In the genomic region with DNA sequence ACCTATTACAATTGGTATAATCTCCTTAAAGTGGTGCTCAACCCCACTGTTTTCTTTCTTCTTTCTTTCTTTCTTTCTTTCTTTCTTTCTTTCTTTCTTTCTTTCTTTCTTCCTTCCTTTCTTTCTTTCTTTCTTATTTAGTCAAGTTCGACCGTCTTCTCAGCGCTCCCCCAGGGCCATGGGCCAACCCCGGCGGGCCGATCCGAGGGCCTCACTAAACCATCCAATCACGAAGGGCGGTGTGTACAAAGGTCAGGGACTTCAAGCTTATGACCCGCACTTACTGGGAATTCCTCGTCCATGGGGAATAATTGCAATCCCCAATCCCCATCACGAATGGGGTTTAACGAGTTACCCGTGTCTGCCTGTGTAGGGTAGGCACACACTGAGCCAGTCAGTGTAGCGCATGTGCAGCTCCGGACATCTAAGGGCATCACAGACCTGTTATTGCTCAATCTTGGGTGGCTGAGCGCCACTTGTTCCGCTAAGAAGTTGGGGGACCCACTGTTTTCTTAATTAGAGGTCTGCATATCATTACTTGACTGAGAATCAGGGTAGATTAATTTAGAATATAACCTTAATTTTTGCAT, we compare ENCODE assay signal across 9 mouse cellular contexts. TPM values are rescaled to one million over a fixed set of nuclear protein-coding genes. Genes with fewer than 3 reads are reported as not detected.
DNase-seq lines count a peak whose midpoint lies in the region; ATAC-seq and TF ChIP-seq lines count a peak whose summit lies in the region.
"Had no signal": no experiment of that assay in that cellular context is flagged by ENCODE, and none has a peak within 500 bp of the region (broad histone marks: within the 10 kb centered on the region; RNA-seq: fewer than 3 reads in every experiment).

No protein-coding gene starts in this region.

- no peak for TF ChIP-seq EP300 in liver, postnatal 0 days (IDR thresholded peaks at IDR 0.05; ENCODE audit: low read depth)

- H3K4me1 ChIP-seq in cerebellum, adult 2 months (ENCODE audit: control insufficient read depth, insufficient read depth, low read length): no peaks in the 10 kb centered on the region
- H3K4me1 ChIP-seq in forebrain, postnatal 0 days (ENCODE audit: insufficient read depth): no peaks in the 10 kb centered on the region
- no peaks in the 10 kb centered on the region for H3K4me1 ChIP-seq in liver, postnatal 0 days (ENCODE audit: insufficient read depth)

- WGBS in cerebellum, adult 2 months: 74% methylated on average over 18 of the region's 18 CpGs
- WGBS in forebrain, postnatal 0 days: 66% methylated on average over 18 of the region's 18 CpGs
- 62% methylated on average over 18 of the region's 18 CpGs for WGBS in liver, postnatal 0 days (ENCODE audit: insufficient replicate concordance)

- no peaks in the 10 kb centered on the region for H3K36me3 ChIP-seq in forebrain, postnatal 0 days (ENCODE audit: insufficient read depth)
- no peaks in the 10 kb centered on the region for H3K36me3 ChIP-seq in liver, postnatal 0 days (replicated peaks; ENCODE audit: insufficient read depth, low read length)

- peak; percentile 95 for ATAC-seq in forebrain, postnatal 0 days
- peak; percentile 90 for ATAC-seq in inflammation-experienced regulatory T-cells, adult 6 months
- peak; percentile 100 for ATAC-seq in liver, postnatal 0 days
- peak; percentile 90 for ATAC-seq in neutrophil, adult 5-6 weeks (ENCODE audit: extremely low read depth, insufficient number of reproducible peaks, low FRiP score, poor library complexity, severe bottlenecking)

- no peaks in the 10 kb centered on the region for H3K27me3 ChIP-seq in cerebellum, adult 2 months (ENCODE audit: control insufficient read depth, insufficient read depth, low read length)
- no peaks in the 10 kb centered on the region for H3K27me3 ChIP-seq in forebrain, postnatal 0 days (ENCODE audit: insufficient read depth, low read length)
- H3K27me3 ChIP-seq in liver, postnatal 0 days (ENCODE audit: insufficient read depth, low read length): no peaks in the 10 kb centered on the region

- no peak overlapping the region for H3K27ac ChIP-seq in cerebellum, adult 2 months (ENCODE audit: insufficient read depth, low read length)
- H3K27ac ChIP-seq in forebrain, postnatal 0 days (ENCODE audit: low read depth, low read length): no peak overlapping the region
- H3K27ac ChIP-seq in liver, postnatal 0 days (ENCODE audit: low read depth): no peak overlapping the region

- TF ChIP-seq POLR2A in cerebellum, adult 2 months (IDR thresholded peaks at IDR 0.05; ENCODE audit: borderline replicate concordance, insufficient read depth, low read length): no peak

- DNase-seq in right cerebral cortex, adult 18-20 months: peak; percentile 57
- DNase-seq in right cerebral cortex, adult 2 months (ENCODE audit: low spot score in 2 of 2): no peak
- peak; percentile 32 to 58 for DNase-seq in cerebellum, adult 2 months
- peak; percentile 95 for DNase-seq in forebrain, postnatal 0 days
- peak; percentile 100 for DNase-seq in liver, postnatal 0 days
- peak; percentile 24 to 43 for DNase-seq in thymus, postnatal 36 days

- H3K4me3 ChIP-seq in cerebellum, adult 2 months (replicated peaks; ENCODE audit: insufficient read depth, low read depth, low read length): no peak overlapping the region
- H3K4me3 ChIP-seq in forebrain, postnatal 0 days (ENCODE audit: low read depth, low read length): no peak overlapping the region
- no peak overlapping the region for H3K4me3 ChIP-seq in liver, postnatal 0 days (ENCODE audit: low read depth, low read length)

- no peak overlapping the region for H3K9ac ChIP-seq in forebrain, postnatal 0 days
- no peak overlapping the region for H3K9ac ChIP-seq in liver, postnatal 0 days (replicated peaks)

- H3K9me3 ChIP-seq in forebrain, postnatal 0 days (ENCODE audit: low read length): 0 out of 2 replicates have a peak, but pooled peaks cover 3% of the 10 kb centered on the region
- no peaks in the 10 kb centered on the region for H3K9me3 ChIP-seq in liver, postnatal 0 days (ENCODE audit: low read length)

- TF ChIP-seq CTCF in cerebellum, adult 2 months (IDR thresholded peaks at IDR 0.05; ENCODE audit: borderline replicate concordance, insufficient read depth, low read depth, low read length): no peak
- TF ChIP-seq CTCF in forebrain, postnatal 0 days (IDR thresholded peaks at IDR 0.05; ENCODE audit: low read depth): no peak
- TF ChIP-seq CTCF in liver, postnatal 0 days (IDR thresholded peaks at IDR 0.05; ENCODE audit: low read depth): no peak

- no peak overlapping the region for H3K4me2 ChIP-seq in forebrain, postnatal 0 days (ENCODE audit: low read depth)
- H3K4me2 ChIP-seq in liver, postnatal 0 days (ENCODE audit: low read depth, low read length): no peak overlapping the region

RNA-seq across cellular contexts. Expression of gene Cd209a, which starts 5.6 kb away (rescaled TPM):
- 0.18 TPM in 1 of 2 replicates, not detected in the other for polyA plus RNA-seq in cerebellum, adult 2 months (2012; rRNA removed)
- not detected in 2 replicates for total RNA-seq in forebrain, postnatal 0 days (2014; rRNA removed)
- polyA plus RNA-seq in forebrain, postnatal 0 days (2015; fragmentation: Nextera tagmentation; extraction: Ambion mirVana): 0.13 TPM in 1 of 2 replicates, not detected in the other
- 1 to 10 TPM in 2 of 3 experiments, not detected in 1; 1.1 to 2.6 TPM for polyA plus RNA-seq in inflammation-experienced regulatory T-cells, adult 6 months (2017; shearing (Covaris generic))
- 0.14 and 0.19 TPM in 2 replicates for polyA plus RNA-seq in liver, postnatal 0 days (2015; fragmentation: Nextera tagmentation; extraction: Ambion mirVana)
- 11.6 and 15.5 TPM in 2 replicates for total RNA-seq in neutrophil, adult 5-6 weeks (2017)

RNA-seq across cellular contexts. Expression of gene Clec4g, which starts 33.9 kb away (rescaled TPM):
- polyA plus RNA-seq in cerebellum, adult 2 months (2012; rRNA removed): not detected in 2 replicates
- not detected in 2 replicates for total RNA-seq in forebrain, postnatal 0 days (2014; rRNA removed)
- 0.21 TPM in 1 of 2 replicates, not detected in the other for polyA plus RNA-seq in forebrain, postnatal 0 days (2015; fragmentation: Nextera tagmentation; extraction: Ambion mirVana)
- polyA plus RNA-seq in inflammation-experienced regulatory T-cells, adult 6 months (2017; shearing (Covaris generic)): not detected
- polyA plus RNA-seq in liver, postnatal 0 days (2015; fragmentation: Nextera tagmentation; extraction: Ambion mirVana): 29.3 and 30.2 TPM in 2 replicates
- 0.58 and 0.74 TPM in 2 replicates for total RNA-seq in neutrophil, adult 5-6 weeks (2017)
- total RNA-seq: gastrocnemius, adult 8-10 months had no signal

Comparison
In these comparisons a context has a peak if more than half of its experiments do, and no peak if none do; other contexts are left out.
1. DNase-seq: peak in right cerebral cortex, adult 18-20 months (single experiment), cerebellum, adult 2 months (2 of 2), forebrain, postnatal 0 days (single experiment), liver, postnatal 0 days (single experiment) and thymus, postnatal 36 days (2 of 2); none in right cerebral cortex, adult 2 months (0 of 2).
2. RNA of gene Clec4g, which starts 33.9 kb away (polyA plus RNA-seq): 29.3 to 30.2 TPM in liver, postnatal 0 days; 0.21 TPM in forebrain, postnatal 0 days, not detected in cerebellum, adult 2 months and not detected in inflammation-experienced regulatory T-cells, adult 6 months; every median in the first group is over 10 times any median in the second.
3. Peak in every context shown above with its lines, with median percentiles within 50 percentile points of each other: ATAC-seq.